Mouse (Mus musculus) macrophage (primary cell): Measurements from ENCODE around the gene Cd151. TPM values are rescaled to one million over a fixed set of nuclear protein-coding genes. Genes with fewer than 3 reads are reported as not detected.

Experiments used
- H3K27ac ChIP-seq: fragments of 350-480 bp; formaldehyde crosslinking; 2 replicates; pipeline ENCODE4 v1.9.0; 2021
- H3K36me3 ChIP-seq: fragments of 350-480 bp; formaldehyde crosslinking; 2 replicates; pipeline ENCODE4 v1.9.0; 2021; ENCODE audit errors: inconsistent target
- H3K4me3 ChIP-seq: fragments of 350-480 bp; formaldehyde crosslinking; 2 replicates; pipeline ENCODE4 v1.9.0; 2021; ENCODE audit errors: inconsistent target
- H3K79me2 ChIP-seq: fragments of 350-480 bp; formaldehyde crosslinking; 2 replicates; pipeline ENCODE4 v1.9.0; 2021; ENCODE audit errors: inconsistent target
- WGBS: methylation state at CpG from one replicate; pipeline ENCODE4 v1.1.7; 2026; ENCODE audit warnings: inconsistent platforms; ENCODE audit not compliant: missing documents; 5-methylcytosine and 5-hydroxymethylcytosine counted together
- polyA plus RNA-seq: library from polyadenylated mRNA; stranded (reverse); fragments of 250-400 nt; gene quantifications from 3 replicates; pipeline ENCODE4 v1.2.4, GENCODE M21; 2018; ENCODE audit warnings: inconsistent platforms
- total RNA-seq, 78 experiments: library from RNA; depleted of rRNA; stranded (reverse); fragments of 250-400 nt; gene quantifications; 1 replicate in 9 of 78; 2 replicates in 24 of 78; 3 replicates in 43 of 78; 4 replicates in 2 of 78; pipeline ENCODE4 v1.2.4; 2018; ENCODE audit warnings: inconsistent platforms in 56 of 78

The Cd151 gene
- 10 to 100 TPM in 24 of 26 experiments, 1 to 10 TPM in 2; 5.1 to 58.6 (median 27.5) TPM for total RNA-seq (2018; cell fraction: chromatin; rRNA removed)
- total RNA-seq (2018; cell fraction: cytosol; rRNA removed): 10 to 100 TPM; 32.3 to 71.3 (median 44.7) TPM
- 10 to 100 TPM; 22.8 to 70.2 (median 40.4) TPM for total RNA-seq (2018; cell fraction: nucleus; rRNA removed)
- 58.4 to 83.6 TPM (median 60.3 TPM) in 3 replicates for polyA plus RNA-seq

DNA sequence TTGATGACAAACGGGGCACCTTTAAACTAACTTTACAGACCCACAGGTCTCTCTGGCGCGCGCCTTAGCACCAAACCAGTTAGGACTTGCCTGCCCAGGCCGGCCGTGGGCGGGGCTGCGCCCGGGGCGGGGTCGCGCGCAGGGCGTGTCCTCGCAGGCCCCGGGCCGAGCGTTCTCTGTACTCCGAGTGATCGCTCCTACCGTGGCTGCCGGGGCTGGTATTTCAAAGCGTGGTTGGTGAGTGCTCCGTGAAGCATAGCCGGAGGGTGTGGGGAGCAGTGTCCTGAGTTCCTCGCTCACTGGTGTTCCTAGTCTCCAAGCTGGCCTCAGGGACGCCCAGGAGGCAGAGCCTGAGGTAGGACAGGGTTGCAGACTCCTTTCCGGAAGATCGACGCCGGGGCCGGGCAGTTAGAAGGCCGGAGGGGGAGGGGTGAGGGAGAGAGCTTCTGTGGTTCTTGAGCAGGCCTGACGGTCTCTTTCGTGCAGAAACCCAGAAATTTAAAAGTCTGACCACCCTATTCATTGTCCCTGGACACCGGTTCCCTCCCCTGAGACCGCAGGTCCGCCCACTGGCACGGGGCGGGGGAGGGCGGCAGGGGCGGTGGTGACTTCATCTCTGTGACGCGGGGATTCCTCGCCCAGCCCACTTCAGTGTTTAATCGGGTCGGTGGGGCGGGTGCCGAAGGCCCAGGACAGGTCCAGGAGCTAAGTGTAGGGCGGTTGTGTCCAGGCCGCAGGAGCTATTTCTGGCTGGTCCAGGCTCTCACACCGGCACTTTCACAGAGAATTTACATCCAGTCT lies at the start of gene Cd151:
Cd151 (plus strand) TSS at position 163 of the 801 bp plus-strand sequence.
- H3K27ac ChIP-seq: peak within 1 kb of the TSS; percentile 82
- WGBS: 1% methylated on average over 46 of the region's 52 CpGs
- peak within 1 kb of the TSS; percentile 92 for H3K4me3 ChIP-seq
- peaks cover 16% of the 10 kb centered on the region; the same call in 1 of the 2 replicates for H3K36me3 ChIP-seq
- peaks cover 38% of the 10 kb centered on the region for H3K79me2 ChIP-seq

DNA sequence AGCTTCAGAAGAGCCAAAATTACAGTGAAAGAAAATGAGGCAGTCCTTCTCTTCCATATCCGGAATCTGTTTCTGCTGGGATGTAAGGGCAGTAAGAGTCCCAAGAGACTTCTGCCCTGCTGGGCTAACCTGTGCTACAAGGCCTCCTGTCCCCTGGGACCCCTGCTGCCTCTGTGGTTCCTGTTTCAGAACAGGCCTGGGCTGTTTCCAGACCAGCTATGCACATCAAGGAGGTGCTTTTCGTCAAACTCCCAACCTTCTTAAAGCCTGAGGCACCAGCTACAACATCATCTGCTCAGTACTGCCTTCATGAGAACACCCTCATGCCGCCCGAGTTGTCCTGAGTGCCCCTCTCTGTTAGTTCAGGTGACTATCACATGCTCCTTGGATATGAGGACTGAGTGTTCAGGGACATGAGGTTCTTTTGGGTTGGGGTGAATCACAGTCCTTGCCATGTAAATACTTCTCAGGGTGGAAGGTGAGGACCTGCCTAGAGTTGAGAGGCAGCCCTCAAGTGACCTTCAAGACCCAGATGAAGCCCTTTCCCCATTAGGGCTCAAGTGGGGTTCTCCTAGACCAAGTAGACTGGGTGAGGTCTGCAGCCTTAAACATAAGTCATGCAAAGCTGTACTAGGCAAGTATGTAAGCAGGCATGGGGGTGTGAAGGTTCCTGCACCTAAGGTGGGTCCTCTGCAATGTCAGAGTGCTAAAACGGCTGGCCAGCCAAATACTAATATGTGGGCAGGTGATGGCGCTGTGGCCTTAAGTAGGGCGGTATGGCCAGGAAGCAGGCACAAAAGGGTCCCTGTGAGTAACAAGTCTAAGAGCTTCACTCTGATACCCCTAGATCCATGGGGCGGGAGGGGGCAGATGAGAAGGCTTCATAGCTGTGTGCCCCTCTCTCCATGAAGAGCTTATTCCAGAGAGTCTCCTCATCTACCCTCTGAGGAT lies 49.2 kb upstream of the Cd151 start:
- 84% methylated on average over 6 of the region's 8 CpGs for WGBS
- peaks cover 8% of the 10 kb centered on the region for H3K79me2 ChIP-seq
- no peak overlapping the region for H3K4me3 ChIP-seq
- H3K27ac ChIP-seq: no peak overlapping the region
- no peaks in the 10 kb centered on the region for H3K36me3 ChIP-seq

DNA sequence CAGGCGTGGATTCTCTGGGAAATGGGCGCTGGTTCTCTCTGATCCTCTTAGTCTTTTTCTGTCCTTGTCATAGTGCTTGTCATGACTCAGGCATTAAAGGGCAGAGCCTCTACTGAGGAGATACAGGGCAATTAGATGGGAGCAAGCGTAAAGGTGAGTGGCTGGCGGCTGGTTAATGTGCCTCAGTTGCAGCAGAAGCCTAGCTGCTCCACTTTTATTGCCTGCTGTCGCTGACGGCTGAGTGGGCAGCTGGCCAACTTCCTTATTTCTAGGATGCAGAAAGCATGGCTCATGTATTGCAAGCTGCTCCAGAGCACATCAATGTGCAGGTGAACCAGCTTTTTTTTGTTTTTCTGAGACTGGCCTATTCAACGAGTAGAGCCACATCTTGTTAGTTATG lies 48.2 kb upstream of the Cd151 start:
- WGBS: 42% methylated on average over 7 of the region's 7 CpGs
- Histone ChIP-seq H3K36me3 (no peaks in the 10 kb centered on the region), H3K79me2 (no peaks in the 10 kb centered on the region), H3K27ac (no peak overlapping the region), H3K4me3 (no peak overlapping the region)

DNA sequence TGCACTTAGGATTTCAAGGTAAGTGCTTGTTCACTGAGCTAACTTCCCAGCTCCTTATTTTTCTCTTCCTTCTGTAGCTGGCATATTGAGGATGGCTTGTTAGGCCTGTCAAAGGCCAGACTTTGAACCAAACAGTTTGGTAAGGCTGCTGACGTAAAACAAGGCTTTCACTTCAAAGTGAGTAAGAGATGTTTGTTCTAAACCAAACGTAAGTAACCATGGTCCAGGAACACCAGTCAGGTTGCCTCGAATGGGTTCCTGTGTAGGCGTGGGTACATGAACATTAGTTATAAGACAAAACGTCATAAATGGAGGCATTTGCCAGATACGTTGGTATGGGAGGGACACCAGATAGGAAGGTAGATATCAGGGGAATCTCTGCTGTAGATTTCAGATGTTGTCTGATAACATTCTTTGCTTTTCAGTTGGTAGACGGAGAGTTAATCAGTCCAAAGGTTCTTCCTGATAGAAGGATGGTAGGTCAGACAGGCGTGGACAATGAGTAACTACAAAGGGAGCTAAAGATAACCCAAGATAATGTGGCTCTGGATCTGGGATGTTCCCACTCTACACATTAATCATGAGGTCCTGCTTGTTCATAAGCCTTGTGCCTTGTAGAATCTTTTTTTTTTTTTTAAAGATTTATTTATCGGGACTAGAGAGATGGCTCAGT lies 47.0 kb upstream of the Cd151 start:
- H3K4me3 ChIP-seq: no peak overlapping the region
- WGBS: 96% methylated on average over 9 of the region's 9 CpGs
- H3K27ac ChIP-seq: no peak overlapping the region

DNA sequence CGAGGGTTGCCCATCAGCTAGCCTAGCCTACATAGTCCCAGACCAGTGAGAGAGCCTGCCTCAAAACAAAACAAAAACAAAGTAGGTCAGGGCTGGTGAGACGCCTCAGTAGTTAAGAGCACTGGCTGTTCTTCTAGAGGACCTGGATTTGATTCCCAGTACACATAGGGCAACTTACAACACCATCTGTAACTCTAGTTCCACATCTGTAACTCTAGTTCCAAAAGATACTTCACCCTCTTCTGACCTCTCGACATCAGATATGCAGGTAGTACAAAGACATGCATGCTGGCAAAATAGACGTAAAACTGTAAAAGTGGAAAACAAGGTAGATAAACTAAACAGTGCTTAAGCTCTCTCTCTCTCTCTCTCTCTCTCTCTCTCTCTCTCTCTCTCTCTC lies 43.4 kb upstream of the Cd151 start:
- no peaks in the 10 kb centered on the region for H3K36me3 ChIP-seq
- WGBS: 89% methylated on average over 4 of the region's 4 CpGs
- H3K27ac ChIP-seq: no peak overlapping the region
- no peak overlapping the region for H3K4me3 ChIP-seq
- no peaks in the 10 kb centered on the region for H3K79me2 ChIP-seq

More for the DNA sequence above, 47.0 kb upstream of the Cd151 start:
- no peaks in the 10 kb centered on the region for H3K36me3 ChIP-seq
- H3K79me2 ChIP-seq: no peaks in the 10 kb centered on the region

DNA sequence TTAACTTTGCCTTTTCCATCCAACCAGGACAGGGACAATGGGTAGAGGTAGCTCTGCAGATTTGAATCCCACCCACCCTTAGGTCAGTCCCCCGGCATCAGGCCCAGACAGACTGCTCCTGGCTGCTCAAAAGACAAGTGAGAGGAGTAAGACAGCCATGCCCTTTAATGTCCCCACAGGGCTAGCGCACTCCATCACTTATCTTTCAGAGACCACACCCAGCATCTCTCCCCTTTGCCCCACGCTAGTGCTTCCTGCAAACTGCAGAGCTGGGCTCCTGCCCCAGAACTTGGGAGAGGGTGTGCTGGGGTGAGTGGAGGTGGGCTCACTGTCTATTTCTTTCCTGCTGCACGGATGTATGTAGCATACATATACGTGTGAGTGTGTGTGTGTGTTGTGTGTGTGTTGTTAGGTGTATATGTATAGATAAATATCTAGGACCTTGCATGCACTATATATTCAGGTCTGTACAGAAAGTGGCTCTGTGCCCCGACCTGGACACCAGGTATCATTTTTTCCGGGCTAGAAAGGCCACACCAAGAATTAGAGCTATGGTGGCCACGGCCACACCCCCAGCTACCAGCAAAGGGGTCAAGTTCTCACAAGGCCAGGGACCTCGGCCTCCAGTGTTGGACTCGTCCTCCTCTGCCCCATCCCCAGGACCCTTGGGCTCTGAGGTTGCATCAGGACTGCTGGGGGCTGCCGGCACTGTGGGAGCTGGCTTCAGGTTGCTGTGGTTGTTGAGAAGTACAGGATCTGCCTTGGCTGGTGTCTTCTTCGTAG lies 40.1 kb upstream of the Cd151 start:
- Histone ChIP-seq H3K4me3 (no peak overlapping the region), H3K36me3 (peaks cover 19% of the 10 kb centered on the region), H3K79me2 (no peaks in the 10 kb centered on the region), H3K27ac (no peak overlapping the region)
- WGBS: 90% methylated on average over 12 of the region's 12 CpGs

DNA sequence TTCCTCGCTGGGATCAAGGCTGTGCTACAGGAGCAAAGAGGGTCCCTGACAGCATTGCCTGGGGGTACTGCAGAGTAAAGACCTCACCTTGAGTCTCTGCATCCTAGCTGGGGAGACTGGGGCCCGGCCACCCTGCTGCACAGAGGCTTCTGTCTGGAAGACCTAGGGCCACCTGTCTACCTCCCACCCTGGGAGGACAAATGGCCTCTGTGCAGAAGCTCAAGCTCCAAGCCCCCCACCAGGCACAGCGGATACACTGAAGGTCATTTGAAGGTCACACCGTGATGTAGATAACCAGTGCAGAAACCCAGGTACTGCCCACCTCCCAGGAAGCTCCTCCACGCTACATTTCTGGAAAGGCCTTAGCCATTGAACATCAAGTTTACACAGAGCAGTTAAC lies 38.5 kb upstream of the Cd151 start:
- 90% methylated on average over 5 of the region's 5 CpGs for WGBS

DNA sequence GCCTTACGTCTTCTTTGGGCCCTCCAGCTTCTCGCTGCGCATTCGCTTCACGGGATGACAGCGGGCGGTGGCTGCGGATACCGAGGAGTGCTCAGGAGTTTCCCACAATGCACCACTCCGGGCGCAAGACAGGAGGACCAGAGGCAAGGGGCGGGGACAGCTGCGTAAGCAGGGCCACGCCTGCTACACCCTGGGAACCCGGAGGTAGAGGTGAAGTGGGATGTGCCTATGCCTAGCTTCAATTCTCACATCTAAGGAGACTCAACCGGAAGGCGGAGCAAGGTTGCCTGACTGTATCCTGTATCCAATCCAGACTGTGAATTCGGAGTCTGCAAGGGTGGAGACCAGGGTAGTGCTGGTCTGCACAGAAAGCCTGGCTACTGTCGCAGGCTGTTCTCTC lies 37.9 kb upstream of the Cd151 start, which contains the start of gene Cend1:
Cend1 (minus strand) TSS at position 182 of the 400 bp plus-strand sequence.
- Histone ChIP-seq H3K27ac (no peak within 1 kb of the TSS), H3K36me3 (peaks cover 37% of the 10 kb centered on the region), H3K4me3 (no peak within 1 kb of the TSS), H3K79me2 (peaks cover 7% of the 10 kb centered on the region)
- 85% methylated on average over 19 of the region's 19 CpGs for WGBS

More for the DNA sequence above, 38.5 kb upstream of the Cd151 start:
- Histone ChIP-seq H3K27ac (no peak overlapping the region), H3K4me3 (no peak overlapping the region), H3K79me2 (peaks cover 1% of the 10 kb centered on the region; the same call in 1 of the 2 replicates), H3K36me3 (peaks cover 35% of the 10 kb centered on the region)

DNA sequence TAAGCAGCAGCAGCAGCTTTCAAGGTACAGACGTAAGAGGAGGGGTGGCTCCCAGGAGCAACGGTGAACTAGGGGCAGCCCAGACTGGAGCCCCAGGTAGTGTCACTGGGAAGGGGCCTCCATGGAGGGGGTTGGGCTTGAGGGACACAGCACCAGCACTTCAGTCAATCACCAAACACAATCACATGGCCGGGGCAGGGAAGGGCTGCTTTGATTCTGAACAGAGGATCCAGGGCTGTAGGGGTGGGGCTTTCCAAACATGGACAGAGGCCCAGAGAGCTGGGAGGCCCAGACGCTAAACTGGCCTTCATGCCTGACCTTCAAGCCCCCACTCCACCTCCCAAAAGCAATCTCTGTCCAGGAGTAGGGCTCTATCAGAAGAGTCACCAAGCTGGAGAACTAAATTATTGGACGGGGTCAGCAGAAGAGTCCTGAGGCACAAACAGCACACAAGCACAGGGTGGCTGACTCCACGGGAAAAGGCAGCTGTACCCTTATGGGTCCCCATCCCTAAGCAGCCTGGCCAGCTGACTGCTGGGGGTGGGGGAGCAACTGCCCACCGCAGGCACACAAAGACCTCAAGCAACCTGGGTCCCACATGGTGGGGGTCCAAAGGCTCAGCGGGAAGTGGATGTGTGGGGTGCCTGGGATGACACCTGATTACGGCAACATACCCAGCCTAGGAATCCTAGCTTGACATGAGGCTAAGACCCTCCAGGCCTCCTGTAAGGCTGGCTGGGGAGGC lies 37.2 kb upstream of the Cd151 start:
- Histone ChIP-seq H3K36me3 (peaks cover 37% of the 10 kb centered on the region), H3K27ac (no peak overlapping the region), H3K79me2 (peaks cover 14% of the 10 kb centered on the region), H3K4me3 (no peak overlapping the region)
- WGBS: 94% methylated on average over 9 of the region's 9 CpGs

DNA sequence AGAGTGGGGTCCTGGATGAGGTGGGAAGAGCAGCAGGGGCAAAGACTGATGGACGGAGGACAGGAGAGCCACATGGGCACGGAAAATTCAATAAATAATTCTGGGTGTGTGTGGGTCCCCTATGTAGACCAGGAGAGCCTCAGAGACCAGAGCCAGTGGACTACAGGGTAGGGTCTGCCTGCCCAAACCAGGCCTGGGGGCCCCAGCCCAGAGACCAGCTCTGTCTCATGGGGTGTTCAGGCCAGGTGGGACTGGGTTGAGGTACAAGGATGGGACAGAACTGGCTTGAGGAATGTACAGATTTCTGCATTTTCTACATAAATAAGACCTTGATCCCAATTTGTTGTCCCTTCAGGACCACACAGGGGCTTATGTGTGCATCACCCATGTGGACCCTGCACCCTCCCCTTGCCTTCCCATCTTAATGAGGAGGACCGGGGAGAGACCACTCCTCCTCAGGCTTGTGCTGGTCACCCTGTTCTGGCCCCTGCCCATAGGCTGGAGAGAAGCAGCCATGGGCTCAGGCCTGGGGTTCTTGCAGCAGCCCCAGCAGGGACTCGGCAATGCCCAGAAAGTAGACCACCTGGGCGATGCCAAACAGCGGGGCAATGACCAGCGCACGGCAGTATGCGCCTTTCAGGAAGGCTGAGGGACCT lies 36.5 kb upstream of the Cd151 start:
- H3K27ac ChIP-seq: no peak overlapping the region
- peaks cover 37% of the 10 kb centered on the region for H3K36me3 ChIP-seq
- 94% methylated on average over 9 of the region's 9 CpGs for WGBS
- no peak overlapping the region for H3K4me3 ChIP-seq
- H3K79me2 ChIP-seq: peaks cover 20% of the 10 kb centered on the region

DNA sequence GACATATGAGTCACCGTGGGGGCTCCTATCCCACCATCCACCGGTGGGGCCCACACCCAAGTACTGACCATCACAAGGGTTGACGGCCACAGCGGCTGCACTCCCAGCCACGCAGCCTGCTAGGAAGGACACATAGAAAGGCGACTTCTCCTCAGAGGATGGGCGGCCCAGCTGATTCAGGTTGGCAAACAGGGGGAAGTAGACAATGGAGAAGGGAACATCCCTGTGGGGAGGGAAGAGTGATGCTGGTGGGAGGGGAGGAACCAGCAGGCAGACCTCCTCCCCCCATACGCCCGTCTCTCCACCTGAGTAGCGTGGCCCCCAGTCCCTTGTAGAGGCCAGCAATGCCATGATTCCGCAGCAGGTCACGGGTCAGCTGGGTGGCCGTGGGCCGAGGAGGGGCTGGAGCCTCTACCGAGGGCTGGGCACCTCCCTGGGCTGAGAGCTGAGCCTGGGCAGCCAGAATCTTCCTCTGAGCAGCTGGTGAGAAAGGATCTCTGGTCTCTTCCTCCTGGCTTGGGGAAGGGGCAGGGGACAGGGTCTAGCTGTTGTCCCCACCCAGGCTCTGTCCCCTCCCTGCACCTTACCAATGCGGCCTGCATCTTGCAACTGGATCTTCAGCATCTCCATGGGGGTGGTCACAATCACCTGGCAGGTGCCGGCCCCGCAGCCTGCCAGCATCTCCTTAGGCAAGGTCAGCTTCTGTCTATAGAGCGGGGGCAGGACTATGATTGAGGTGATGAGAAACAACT lies 35.6 kb upstream of the Cd151 start:
- 92% methylated on average over 18 of the region's 19 CpGs for WGBS
- H3K4me3 ChIP-seq: no peak overlapping the region
- H3K79me2 ChIP-seq: peaks cover 29% of the 10 kb centered on the region
- H3K36me3 ChIP-seq: peaks cover 37% of the 10 kb centered on the region
- H3K27ac ChIP-seq: no peak overlapping the region

DNA sequence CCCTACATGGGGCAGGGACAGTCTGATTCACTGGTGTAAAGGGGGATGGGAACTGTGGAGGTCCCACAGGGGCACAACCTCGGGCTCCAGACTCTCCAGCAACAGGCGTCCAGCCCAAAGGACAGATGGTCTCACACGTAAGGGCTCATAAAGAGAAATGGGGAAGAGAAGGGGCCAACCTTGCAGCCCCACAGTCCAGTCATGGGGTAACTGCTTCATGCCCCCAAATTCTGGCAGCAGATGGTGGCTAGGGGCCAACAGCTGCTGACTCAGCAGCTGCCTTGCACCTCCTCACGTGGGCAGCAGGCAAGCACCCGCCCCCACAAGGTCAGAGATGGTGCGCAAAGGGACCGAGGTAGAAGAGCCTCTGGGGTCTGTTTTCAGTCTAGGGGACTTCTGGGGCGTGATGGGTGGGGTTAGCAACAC lies 35.0 kb upstream of the Cd151 start:
- H3K36me3 ChIP-seq: peaks cover 37% of the 10 kb centered on the region
- WGBS: 64% methylated on average over 8 of the region's 8 CpGs

More for the DNA sequence above, 35.0 kb upstream of the Cd151 start:
- H3K4me3 ChIP-seq: no peak overlapping the region
- H3K27ac ChIP-seq: no peak overlapping the region
- peaks cover 35% of the 10 kb centered on the region for H3K79me2 ChIP-seq
